Mouse (Mus musculus): Measurements from ENCODE around the gene Slc7a6os.

The Slc7a6os gene

DNA sequence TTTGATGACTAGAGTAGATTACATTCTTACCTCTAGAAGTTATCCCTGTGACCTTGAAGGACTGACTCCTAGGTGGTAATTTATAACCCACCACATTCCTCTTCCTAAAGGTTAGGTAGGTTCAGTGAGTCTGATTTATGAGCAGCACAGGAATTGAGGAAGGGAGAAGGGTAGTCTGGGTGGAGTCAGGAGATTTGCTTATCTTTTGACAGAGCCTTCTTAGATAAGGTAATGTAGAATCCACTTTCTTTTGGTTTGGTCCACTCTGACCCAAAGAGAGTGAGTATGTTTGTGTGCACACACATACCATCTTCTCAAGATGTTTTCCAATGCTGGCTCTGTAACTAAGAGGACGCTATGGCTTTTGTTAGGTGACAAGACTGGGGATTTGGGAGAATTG lies 33.1 kb downstream of the Slc7a6os start:
- no peak for DNase-seq (ENCODE audit: low read depth)

DNA sequence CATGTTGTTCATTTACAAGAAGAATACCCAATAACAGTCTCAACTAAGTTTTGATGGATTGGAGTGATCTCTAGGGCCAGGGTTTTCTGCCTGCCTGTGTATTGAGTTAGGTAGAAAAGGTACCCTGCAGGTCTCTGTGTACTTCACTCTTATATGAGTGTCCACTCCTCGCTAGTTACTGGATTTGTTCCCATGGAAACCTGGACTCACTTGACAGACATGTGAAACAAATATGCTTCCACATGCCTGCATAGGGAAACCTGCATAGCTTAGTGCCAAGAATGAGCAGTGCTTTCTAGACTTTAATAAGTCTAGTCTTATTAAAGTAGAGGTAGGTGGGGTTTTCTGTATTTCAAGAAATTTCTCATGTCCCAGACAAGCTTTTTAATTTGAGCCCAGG lies 33.8 kb downstream of the Slc7a6os start:
- DNase-seq (ENCODE audit: low read depth): no peak

DNA sequence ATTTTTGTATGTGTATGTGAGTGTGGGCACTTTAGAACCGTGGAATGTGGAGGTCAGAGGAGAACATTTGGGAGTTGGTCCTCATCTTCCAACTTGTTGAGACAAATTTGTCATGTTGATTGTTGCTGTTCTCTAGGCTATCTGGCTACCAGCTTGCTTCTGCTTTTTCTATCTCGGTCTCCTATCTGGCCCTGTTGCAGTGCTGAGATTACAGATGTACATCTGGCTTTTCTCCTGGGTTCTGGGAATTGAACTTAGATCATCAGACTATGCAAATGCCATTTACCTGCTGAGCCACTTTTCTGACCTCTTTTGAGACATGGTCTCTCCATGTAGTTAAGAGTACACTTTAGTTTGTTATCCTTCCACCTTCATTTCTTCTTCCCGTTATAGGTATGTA lies 37.2 kb downstream of the Slc7a6os start:
- no peak for DNase-seq (ENCODE audit: low read depth)

DNA sequence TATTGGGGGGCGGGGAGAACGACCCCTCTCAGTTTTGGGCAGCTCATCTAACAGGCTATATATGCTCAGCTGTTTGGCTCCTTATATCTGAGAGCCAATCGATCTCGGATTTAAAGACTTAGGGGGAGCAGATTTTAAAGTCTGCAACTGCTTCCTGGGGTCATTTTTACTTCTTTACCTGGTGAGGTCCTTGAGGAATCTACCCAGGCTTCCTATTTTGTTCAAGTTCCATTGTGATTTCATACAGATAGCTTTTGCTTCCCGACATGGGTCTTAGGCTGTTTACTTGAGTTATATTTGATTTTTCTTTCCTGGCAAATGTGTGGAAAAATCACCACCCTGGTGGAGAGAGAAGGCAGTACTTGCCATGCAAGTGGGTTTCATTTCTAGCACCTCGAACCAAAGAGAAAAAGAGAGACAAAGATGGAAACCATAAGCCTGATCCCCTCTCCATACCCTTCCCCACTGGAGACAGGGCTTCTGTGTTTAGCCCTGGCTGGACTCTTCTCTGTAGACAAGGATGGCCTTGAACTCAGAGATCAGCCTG lies 40.7 kb downstream of the Slc7a6os start:
- DNase-seq (ENCODE audit: low read depth): no peak

DNA sequence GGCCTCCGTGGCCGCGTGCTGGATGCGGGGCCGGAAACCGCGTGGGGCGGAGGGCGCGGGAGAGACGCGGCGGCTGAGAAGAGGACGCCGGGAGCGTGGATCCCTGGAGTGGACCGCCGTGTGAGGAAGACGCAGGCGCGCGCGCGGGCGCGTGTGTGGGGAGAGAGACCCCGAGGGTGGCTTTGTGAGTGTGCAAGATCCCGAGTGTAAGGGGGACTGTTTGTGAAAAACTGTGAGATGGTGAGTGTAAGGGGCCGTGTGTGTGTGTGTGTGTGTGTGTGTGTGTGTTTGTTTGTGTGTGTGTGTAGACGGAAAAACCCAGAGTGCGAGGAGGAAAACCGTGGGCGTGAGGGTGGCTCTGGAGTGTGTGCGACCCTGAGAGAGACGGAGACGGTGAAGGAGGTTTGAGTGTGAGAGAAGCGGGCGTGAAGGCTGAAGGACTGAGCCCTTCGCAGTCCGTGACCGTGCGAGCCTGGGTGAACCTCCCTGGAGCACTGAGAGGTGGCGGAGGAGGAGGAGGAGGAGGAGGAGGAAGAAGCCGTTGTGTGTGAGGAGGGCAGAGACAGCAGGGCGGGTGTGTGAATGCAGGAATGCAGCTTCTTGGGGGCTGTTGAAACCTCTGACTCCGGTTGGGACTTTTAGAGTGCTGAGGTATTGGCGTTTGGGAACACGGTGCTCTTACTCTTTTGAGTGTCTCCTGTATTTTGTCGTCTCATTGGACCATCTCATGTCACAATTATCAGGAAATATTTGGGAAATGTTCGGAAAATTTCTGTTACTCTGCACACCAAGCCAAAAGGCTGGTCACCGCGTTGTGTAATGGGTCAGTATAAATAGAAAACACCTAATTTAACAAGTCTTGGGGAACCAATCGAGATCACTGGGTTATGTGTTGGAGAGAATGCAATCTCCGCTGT lies 41.5 kb downstream of the Slc7a6os start:
- no peak for DNase-seq (ENCODE audit: low read depth)

DNA sequence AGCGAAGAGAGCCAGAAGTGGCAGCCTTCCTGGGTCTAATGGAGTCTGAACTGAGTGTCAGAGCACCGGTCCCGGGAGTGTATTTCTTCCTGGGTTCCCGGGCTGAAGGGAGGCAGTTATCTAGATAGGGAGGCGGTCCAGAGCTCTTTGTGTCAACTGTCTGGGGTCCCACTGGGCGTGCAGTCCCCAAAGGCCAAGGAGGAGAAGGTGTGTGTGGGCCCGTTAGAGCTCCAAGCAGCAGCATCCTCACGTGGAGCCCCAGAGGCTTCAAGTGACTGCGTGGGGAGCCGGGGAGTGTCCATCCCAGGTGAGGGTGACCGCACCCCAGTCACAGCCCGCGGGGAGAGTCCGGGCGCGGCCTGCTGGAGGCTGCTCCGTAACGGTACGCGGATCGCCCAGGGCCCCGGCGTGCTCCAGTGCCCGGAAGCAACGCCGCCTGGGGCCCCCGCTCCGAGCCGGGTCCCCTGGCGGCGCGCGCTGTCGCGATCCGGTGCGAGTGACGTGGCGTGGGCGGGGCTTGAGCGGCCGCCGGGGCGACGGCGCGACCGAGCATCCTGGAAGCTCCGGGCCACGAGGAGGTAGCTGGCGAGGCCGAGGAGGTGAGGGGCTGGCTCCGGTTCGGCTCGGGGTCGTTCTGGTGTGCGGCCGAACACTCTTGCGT lies 42.2 kb downstream of the Slc7a6os start, which contains the start of gene Slc7a6:
Gene Slc7a6 (plus strand): TSS at position 502 of the 661 bp plus-strand sequence.
- DNase-seq (ENCODE audit: low read depth): peak; percentile 73

DNA sequence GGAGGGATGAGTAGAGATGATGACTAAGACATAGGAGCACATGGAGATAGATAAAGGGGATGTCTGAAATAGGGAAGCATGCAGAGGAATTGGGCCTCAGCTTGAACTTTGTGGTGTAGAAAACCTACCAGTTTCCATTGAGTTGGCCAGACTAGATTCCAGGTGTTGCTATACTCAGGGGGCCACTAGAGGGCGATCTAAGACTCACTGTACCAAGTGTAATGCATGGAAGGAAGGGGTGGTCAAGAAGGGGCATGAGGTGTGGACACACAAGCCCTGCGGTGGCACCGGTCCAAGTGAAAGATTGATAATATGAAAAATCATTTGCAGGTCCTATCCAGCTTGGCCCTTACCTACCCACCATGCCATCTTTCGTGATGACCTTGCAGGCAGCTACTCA lies 45.3 kb downstream of the Slc7a6os start:
- DNase-seq (ENCODE audit: low read depth): peak; percentile 73

DNA sequence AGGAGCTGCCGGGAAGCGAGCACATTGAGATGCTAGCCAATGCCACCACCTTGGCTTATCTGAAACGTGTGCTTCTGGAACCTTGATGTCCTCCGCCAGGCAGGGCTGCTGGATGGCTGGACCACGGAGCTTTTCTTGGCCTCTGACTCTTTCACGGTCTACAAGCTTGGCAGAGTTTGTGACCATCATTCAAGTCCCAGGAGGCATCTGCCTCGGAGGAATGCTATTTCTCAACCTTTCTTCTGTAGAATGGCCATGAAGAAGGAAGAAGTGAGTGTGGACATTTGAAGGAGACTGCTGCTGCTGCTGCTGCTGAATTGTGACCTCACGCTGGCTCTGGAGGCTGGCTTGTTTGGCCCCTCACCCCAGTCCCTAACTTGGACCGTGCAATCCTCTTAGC lies 47.5 kb downstream of the Slc7a6os start:
- no peak for DNase-seq (ENCODE audit: low read depth)

DNA sequence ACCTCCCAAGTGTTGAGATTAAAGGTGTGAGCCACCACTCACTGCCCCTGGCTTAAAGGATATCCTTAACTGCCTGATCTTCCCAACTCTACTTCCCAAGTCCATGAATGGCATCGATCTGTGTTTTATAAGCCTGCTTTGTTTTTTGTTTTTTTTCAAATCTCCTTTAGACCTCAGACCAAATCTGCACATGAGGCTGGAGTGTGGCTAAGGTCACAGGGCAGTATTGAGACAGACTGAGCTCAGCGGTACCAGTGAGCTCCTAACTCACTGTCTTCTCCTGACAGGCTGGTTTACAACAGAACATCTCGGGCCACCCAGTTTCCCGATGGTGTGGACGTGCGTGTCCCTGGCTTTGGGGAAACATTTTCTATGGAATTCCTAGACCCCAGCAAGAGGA lies 50.9 kb downstream of the Slc7a6os start:
- no peak for DNase-seq (ENCODE audit: low read depth)

DNA sequence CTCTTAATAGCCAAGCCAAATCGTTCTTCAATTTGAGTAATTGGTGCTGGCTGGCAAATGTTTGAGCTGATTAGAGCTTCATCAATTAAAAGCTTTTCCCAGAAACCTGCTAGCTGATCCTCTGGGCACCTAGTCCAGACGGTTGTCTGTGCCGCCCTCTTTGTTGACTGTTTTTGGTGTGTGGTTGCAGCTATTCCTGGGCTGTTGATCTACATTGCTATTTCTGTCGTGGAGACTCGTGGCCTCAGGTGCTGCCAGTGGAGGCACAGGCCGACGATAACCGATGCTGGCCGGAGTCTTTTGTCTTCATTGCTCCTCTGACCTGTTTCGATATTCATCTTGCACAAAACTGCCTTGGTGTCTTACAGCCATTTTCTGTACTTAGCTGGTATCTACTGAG lies 52.4 kb downstream of the Slc7a6os start:
- DNase-seq (ENCODE audit: low read depth): no peak

DNA sequence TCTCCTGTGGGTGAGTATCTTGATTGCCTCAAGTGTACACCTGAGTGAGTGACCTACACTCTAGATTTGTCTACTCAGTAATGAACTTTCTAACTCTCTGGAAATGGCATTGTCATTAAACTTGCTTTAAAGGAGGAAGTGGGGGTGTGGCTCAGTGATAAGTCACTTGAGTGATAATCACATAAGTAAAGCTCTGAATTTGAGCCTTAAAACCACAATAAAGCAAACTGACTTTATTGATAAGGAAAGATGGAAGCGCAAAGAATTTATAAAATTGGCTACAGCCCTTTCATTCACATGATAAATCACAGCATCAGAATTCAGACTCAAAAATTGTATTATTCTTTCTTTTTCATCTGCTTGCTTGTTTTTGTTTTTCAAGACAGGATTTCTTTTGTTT lies 53.3 kb downstream of the Slc7a6os start:
- no peak for DNase-seq (ENCODE audit: low read depth)

DNA sequence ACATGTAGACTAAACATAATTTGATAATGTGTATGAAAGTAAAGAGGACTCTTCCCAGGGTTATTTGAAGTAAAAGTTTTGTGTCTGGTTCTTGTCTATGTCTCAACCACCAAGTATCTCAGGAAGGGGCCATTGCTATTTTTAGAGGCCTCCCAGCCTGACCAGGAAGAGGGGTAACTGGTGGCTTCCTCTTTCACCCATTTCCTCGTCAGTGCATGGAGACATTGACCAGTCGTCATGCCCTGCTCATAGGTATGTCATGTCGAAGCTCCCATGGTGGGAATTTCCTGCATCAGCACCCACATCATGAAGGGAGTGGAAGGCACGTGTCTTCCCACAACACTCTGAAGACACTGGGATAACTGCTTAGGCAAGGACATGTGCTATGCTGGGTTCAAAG lies 57.9 kb downstream of the Slc7a6os start:
- no peak for DNase-seq (ENCODE audit: low read depth)

DNA sequence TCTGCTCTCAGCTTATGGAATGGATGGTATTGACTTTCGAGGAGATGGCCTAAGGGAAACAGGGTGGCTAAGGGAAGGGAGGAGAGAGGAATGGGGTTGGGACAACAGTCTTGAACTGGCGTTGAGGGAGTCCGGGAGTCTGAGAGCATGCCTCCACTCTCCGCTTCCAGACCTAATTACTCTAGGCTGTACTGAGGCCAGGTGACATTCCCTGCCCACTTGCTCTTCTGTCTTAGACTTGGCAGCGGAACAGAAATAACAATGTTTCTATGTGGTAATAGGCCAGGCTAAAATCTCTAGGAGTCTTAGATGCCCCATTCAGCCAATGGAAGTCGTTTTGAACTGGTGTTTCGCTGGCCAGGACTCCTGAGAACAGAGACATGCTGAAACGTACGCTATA lies 59.7 kb downstream of the Slc7a6os start:
- no peak for DNase-seq (ENCODE audit: low read depth)
